Mouse (Mus musculus) E14TG2a.4 (cell line): ENCODE measurements at regions not wholly inside any gene's neighbourhood (a gene's known extent, or its start where the extent isn't known, plus 50 kb on each side); places are given as distances from the start of the nearest gene placed in this dataset.

ENCODE experiments used
- CTCF ChIP-seq: conservative IDR thresholded peaks from 2 replicates; pipeline ENCODE4 v1.5.1; 2014; ENCODE audit warnings: low read length
- NANOG ChIP-seq: IDR thresholded peaks from 2 replicates; pipeline ENCODE4 v1.6.1; 2014; ENCODE audit warnings: borderline replicate concordance, low read length, mixed read lengths
- POU5F1 ChIP-seq: IDR thresholded peaks from 2 replicates; pipeline ENCODE4 v1.6.1; 2014; ENCODE audit warnings: low read length, borderline replicate concordance

DNA sequence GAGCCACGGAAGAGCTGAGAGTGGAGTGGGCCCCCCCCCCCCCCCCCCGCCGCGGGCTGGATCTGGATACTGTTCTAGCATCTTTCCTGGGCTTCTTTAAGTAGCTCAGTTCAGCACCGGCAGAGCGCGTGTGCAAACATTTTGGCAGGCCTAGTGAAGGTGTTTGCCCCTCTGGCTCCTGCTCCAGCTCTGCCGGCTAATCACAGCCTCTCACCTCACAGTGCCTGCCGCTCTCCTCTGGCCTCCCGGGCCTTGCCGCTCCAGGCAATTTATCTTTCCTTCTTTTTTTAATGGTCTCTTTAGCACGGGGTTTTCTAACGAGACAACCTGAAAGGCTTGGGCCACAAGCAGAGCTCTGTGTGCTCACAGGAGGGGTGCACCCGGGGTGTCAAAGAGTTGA, 115.7 kb downstream of the Cryba4 start:
- TF ChIP-seq CTCF (no peak), POU5F1 (no peak), NANOG (no peak)
